In the genomic region with DNA sequence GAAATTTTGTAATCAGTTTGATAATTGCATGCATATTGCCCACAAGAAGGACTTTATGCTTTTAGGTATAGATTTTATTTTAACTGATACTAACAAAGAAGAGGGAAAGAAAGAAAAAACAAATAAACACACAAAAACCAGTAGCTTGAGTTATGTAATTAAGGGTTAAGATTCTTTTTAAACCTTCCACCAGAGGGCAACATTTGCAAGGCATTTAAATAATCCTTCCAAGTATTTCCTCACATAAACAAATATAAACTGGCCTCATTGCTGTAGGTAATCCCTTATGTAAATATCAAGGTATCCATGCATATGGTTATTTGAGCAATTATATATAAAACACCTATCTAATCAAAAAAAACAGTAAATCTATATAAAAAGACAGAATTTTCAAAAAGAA, we compare ENCODE assay signal across 12 mouse cellular contexts. TPM values are rescaled to one million over a fixed set of nuclear protein-coding genes. Genes with fewer than 3 reads are reported as not detected.
A peak's percentile ranks its signal among the peaks of the same experiment; 100 is the strongest.
DNase-seq lines count a peak whose midpoint lies in the region; ATAC-seq and TF ChIP-seq lines count a peak whose summit lies in the region.
"Had no signal": no experiment of that assay in that cellular context is flagged by ENCODE, and none has a peak within 500 bp of the region (broad histone marks: within the 10 kb centered on the region; RNA-seq: fewer than 3 reads in every experiment).

No protein-coding gene starts in this region.

- TF ChIP-seq CTCF in liver, adult 2 months (IDR thresholded peaks at IDR 0.05; ENCODE audit: low read depth, low read length): peak; percentile 20; the same call in 1 of the 2 replicates

- no peaks in the 10 kb centered on the region for H3K79me2 ChIP-seq in liver, adult 2 months (ENCODE audit: control insufficient read depth, insufficient read depth, low read length)

- no peak for DNase-seq in forebrain, embryonic 11.5 days (ENCODE audit: low spot score)
- DNase-seq in liver, adult 2 months (ENCODE audit: extremely low read depth, low read depth, low spot score): peak; percentile 51
- DNase-seq in liver, embryonic 11.5 days (ENCODE audit: low spot score): no peak
- DNase-seq in embryo, embryonic 10.5 days (ENCODE audit: low spot score): peak; percentile 71
- peak; percentile 78 for DNase-seq in retina, embryonic 14.5 days (ENCODE audit: low spot score)
- DNase-seq in gastrocnemius, postnatal 25 days: no peak
- no peak for DNase-seq in ovary, postnatal 36 days (ENCODE audit: low spot score)

- H3K27me3 ChIP-seq in forebrain, embryonic 13.5 days: peaks cover 26% of the 10 kb centered on the region
- H3K27me3 ChIP-seq in forebrain, embryonic 11.5 days (ENCODE audit: control insufficient read depth, insufficient read depth, low read length): peaks cover 19% of the 10 kb centered on the region
- H3K27me3 ChIP-seq in liver, adult 2 months (ENCODE audit: control insufficient read depth, insufficient read depth, low read length): peaks cover 9% of the 10 kb centered on the region
- H3K27me3 ChIP-seq in liver, embryonic 11.5 days (replicated peaks; ENCODE audit: control insufficient read depth, insufficient read depth, low read length): peaks cover 15% of the 10 kb centered on the region

- no peak overlapping the region for H3K4me2 ChIP-seq in forebrain, embryonic 13.5 days
- H3K4me2 ChIP-seq in forebrain, embryonic 11.5 days (ENCODE audit: low read depth, low read length, severe bottlenecking): no peak overlapping the region
- H3K4me2 ChIP-seq in liver, embryonic 11.5 days: no peak overlapping the region
- H3K4me2 ChIP-seq: heart, embryonic 13.5 days had no signal

- no peaks in the 10 kb centered on the region for H3K4me1 ChIP-seq in forebrain, embryonic 13.5 days
- 0 out of 2 replicates have a peak, but pooled peaks cover 2% of the 10 kb centered on the region for H3K4me1 ChIP-seq in forebrain, embryonic 11.5 days (replicated peaks; ENCODE audit: control insufficient read depth, insufficient read depth, low read length)
- H3K4me1 ChIP-seq in liver, adult 2 months (ENCODE audit: control insufficient read depth, insufficient read depth, low read length): no peaks in the 10 kb centered on the region
- no peaks in the 10 kb centered on the region for H3K4me1 ChIP-seq in liver, embryonic 11.5 days (replicated peaks; ENCODE audit: control insufficient read depth, insufficient read depth, low read length)
- H3K4me1 ChIP-seq: heart, embryonic 13.5 days had no signal

- H3K9ac ChIP-seq in forebrain, embryonic 13.5 days: no peak overlapping the region
- H3K9ac ChIP-seq in forebrain, embryonic 11.5 days (ENCODE audit: low read length): no peak overlapping the region
- H3K9ac ChIP-seq in liver, adult 2 months (ENCODE audit: low read depth, low read length): no peak overlapping the region
- no peak overlapping the region for H3K9ac ChIP-seq in liver, embryonic 11.5 days (ENCODE audit: low read depth, low read length)
- H3K9ac ChIP-seq: heart, embryonic 13.5 days had no signal

- TF ChIP-seq POLR2A in liver, adult 2 months (IDR thresholded peaks at IDR 0.05; ENCODE audit: extremely low read depth, insufficient read depth, low read length): no peak

- H3K4me3 ChIP-seq in forebrain, embryonic 13.5 days: no peak overlapping the region
- H3K4me3 ChIP-seq in forebrain, embryonic 11.5 days (ENCODE audit: low read depth, low read length): no peak overlapping the region
- no peak overlapping the region for H3K4me3 ChIP-seq in liver, adult 2 months (ENCODE audit: insufficient read depth, low read depth, low read length)
- H3K4me3 ChIP-seq in liver, embryonic 11.5 days (ENCODE audit: low read depth, low read length): no peak overlapping the region
- H3K4me3 ChIP-seq: erythroblast, embryonic 14.5 days; heart, embryonic 13.5 days; myocyte had no signal

- no peaks in the 10 kb centered on the region for H3K9me3 ChIP-seq in forebrain, embryonic 13.5 days (replicated peaks)
- no peaks in the 10 kb centered on the region for H3K9me3 ChIP-seq in forebrain, embryonic 11.5 days (ENCODE audit: control insufficient read depth, low read length)
- H3K9me3 ChIP-seq in liver, embryonic 11.5 days (ENCODE audit: control insufficient read depth, low read length): no peaks in the 10 kb centered on the region
- H3K9me3 ChIP-seq: heart, embryonic 13.5 days had no signal

- 0 out of 2 replicates have a peak, but pooled peaks have one; percentile 13 for ATAC-seq in forebrain, embryonic 13.5 days
- ATAC-seq in forebrain, embryonic 11.5 days (replicated peaks; ENCODE audit: low FRiP score): no peak
- no peak for ATAC-seq in liver, embryonic 11.5 days (replicated peaks; ENCODE audit: low FRiP score)

- H3K27ac ChIP-seq in forebrain, embryonic 13.5 days: no peak overlapping the region
- H3K27ac ChIP-seq in forebrain, embryonic 11.5 days (ENCODE audit: low read depth, low read length): no peak overlapping the region
- H3K27ac ChIP-seq in liver, adult 2 months (replicated peaks; ENCODE audit: insufficient read depth, low read depth, low read length): no peak overlapping the region
- H3K27ac ChIP-seq in liver, embryonic 11.5 days (ENCODE audit: low read depth, low read length): no peak overlapping the region
- H3K27ac ChIP-seq: heart, embryonic 13.5 days had no signal

- no peaks in the 10 kb centered on the region for H3K36me3 ChIP-seq in forebrain, embryonic 13.5 days (ENCODE audit: poor library complexity, severe bottlenecking)
- H3K36me3 ChIP-seq in forebrain, embryonic 11.5 days (ENCODE audit: control insufficient read depth, insufficient read depth, low read length): no peaks in the 10 kb centered on the region
- H3K36me3 ChIP-seq in liver, adult 2 months (ENCODE audit: control insufficient read depth, insufficient read depth, low read length): no peaks in the 10 kb centered on the region
- no peaks in the 10 kb centered on the region for H3K36me3 ChIP-seq in liver, embryonic 11.5 days (ENCODE audit: control insufficient read depth, insufficient read depth, low read length)
- H3K36me3 ChIP-seq: heart, embryonic 13.5 days had no signal

RNA-seq across cellular contexts. Expression of gene Slc17a6, which starts 3.9 kb away (rescaled TPM):
- 43.7 and 49.4 TPM in 2 replicates for polyA plus RNA-seq in forebrain, embryonic 13.5 days (2015; fragmentation: Nextera tagmentation; extraction: Ambion mirVana)
- 23.1 and 24.4 TPM in 2 replicates for polyA plus RNA-seq in forebrain, embryonic 11.5 days (2014; fragmentation: Nextera tagmentation; extraction: Ambion mirVana)
- not detected in 2 replicates for total RNA-seq in liver, adult 2 months (2014; rRNA removed)
- polyA plus RNA-seq in liver, adult 2 months (2012; rRNA removed): not detected in 2 replicates
- not detected in 2 replicates for polyA plus RNA-seq in liver, embryonic 11.5 days (2014; fragmentation: Nextera tagmentation; extraction: Ambion mirVana)
- not detected for total RNA-seq in gastrocnemius, postnatal 25 days (2021)
- polyA plus RNA-seq: erythroblast, embryonic 14.5 days; liver, embryonic 16.5 days had no signal

Comparison
In these comparisons a context has a peak if more than half of its experiments do, and no peak if none do; other contexts are left out.
1. DNase-seq: peak in liver, adult 2 months (single experiment), embryo, embryonic 10.5 days (single experiment) and retina, embryonic 14.5 days (single experiment); none in forebrain, embryonic 11.5 days (single experiment), liver, embryonic 11.5 days (single experiment), gastrocnemius, postnatal 25 days (single experiment) and ovary, postnatal 36 days (single experiment).
2. RNA of gene Slc17a6, which starts 3.9 kb away (polyA plus RNA-seq): 43.7 to 49.4 TPM in forebrain, embryonic 13.5 days and 23.1 to 24.4 TPM in forebrain, embryonic 11.5 days; not detected in liver, adult 2 months and not detected in liver, embryonic 11.5 days; every median in the first group is over 10 times any median in the second.